Mouse (Mus musculus) neural tube, embryonic 11.5 days (tissue): ENCODE data around the gene Syn3. TPM values are rescaled to one million over a fixed set of nuclear protein-coding genes. Genes with fewer than 3 reads are reported as not detected.

ENCODE experiments used
- ATAC-seq: fragments of 200-750 bp; cut with Nextera tagmentation; 2 replicates; pipeline ENCODE4 v1.8.0; 2017; ENCODE audit warnings: moderate number of reproducible peaks, mild to moderate bottlenecking, moderate TSS enrichment, moderate library complexity; ENCODE audit not compliant: insufficient read depth, low FRiP score, low TSS enrichment
- DNase-seq: peaks from one replicate; pipeline ENCODE4 v3.0.0-alpha.2; 2015; ENCODE audit warnings: low spot score
- H3K27ac ChIP-seq: fragments of 300-500 bp; sonication (generic); 2 replicates; pipeline ENCODE4 v1.5.1; 2014; ENCODE audit warnings: low read depth, mild to moderate bottlenecking, low read length
- H3K27me3 ChIP-seq: fragments of 300-500 bp; sonication (generic); 2 replicates; pipeline ENCODE4 v1.6.1; 2014; ENCODE audit warnings: mild to moderate bottlenecking, low read length, mixed read lengths; ENCODE audit not compliant: control insufficient read depth, insufficient read depth
- H3K36me3 ChIP-seq: fragments of 300-500 bp; sonication (generic); 2 replicates; pipeline ENCODE4 v1.6.1; 2014; ENCODE audit warnings: mild to moderate bottlenecking, low read length, moderate library complexity, mixed read lengths; ENCODE audit not compliant: control insufficient read depth, insufficient read depth
- H3K4me1 ChIP-seq: fragments of 300-500 bp; sonication (generic); 2 replicates; pipeline ENCODE4 v1.6.1; 2014; ENCODE audit warnings: low read length, mixed read lengths; ENCODE audit not compliant: control insufficient read depth, insufficient read depth
- H3K4me2 ChIP-seq: fragments of 300-500 bp; sonication (generic); 2 replicates; pipeline ENCODE4 v1.6.1; 2014; ENCODE audit warnings: low read depth, mild to moderate bottlenecking, moderate library complexity
- H3K4me3 ChIP-seq: fragments of 300-500 bp; sonication (generic); 2 replicates; pipeline ENCODE4 v1.5.1; 2014; ENCODE audit warnings: low read depth, low read length
- H3K9ac ChIP-seq: fragments of 300-500 bp; sonication (generic); 2 replicates; pipeline ENCODE4 v1.6.1; 2014; ENCODE audit warnings: mild to moderate bottlenecking, low read length
- H3K9me3 ChIP-seq: fragments of 300-500 bp; sonication (generic); 2 replicates; pipeline ENCODE4 v1.6.1; 2016; ENCODE audit warnings: low read length; ENCODE audit not compliant: control insufficient read depth
- WGBS: fragments of 180-500 bp; shearing (Covaris S2); extraction: QIAGEN DNeasy Blood & Tissue Kit; methylation state at CpG from one replicate; pipeline ENCODE4 v1.1.7; 2014; 5-methylcytosine and 5-hydroxymethylcytosine counted together
- polyA plus RNA-seq: library from polyadenylated mRNA; unstranded; fragments of >200 nt; fragmentation: Nextera tagmentation; extraction: Ambion mirVana; gene quantifications from 2 replicates; pipeline ENCODE4 v1.2.1, GENCODE M21; 2014

Gene Syn3
- polyA plus RNA-seq, 1 experiment from 2014 or later: 4.4 TPM

GRCm38 (mm10) chr10:86457195-86457594 lies 41.5 kb downstream of the Syn3 start:
- Histone ChIP-seq H3K36me3 (no peaks in the 10 kb centered on the region), H3K27me3 (no peaks in the 10 kb centered on the region), H3K9ac (no peak overlapping the region), H3K27ac (peak overlapping the region; percentile 11; the same call in 1 of the 2 replicates), H3K4me3 (no peak overlapping the region), H3K4me1 (peaks cover 9% of the 10 kb centered on the region), H3K4me2 (no peak overlapping the region), H3K9me3 (no peaks in the 10 kb centered on the region)
- peak; percentile 67 for DNase-seq
- peak; percentile 78 for ATAC-seq
- 25% methylated on average over 4 of the region's 4 CpGs for WGBS

- no peaks in the 10 kb centered on the region for H3K27me3 ChIP-seq
- peaks cover 9% of the 10 kb centered on the region for H3K4me1 ChIP-seq
- H3K9me3 ChIP-seq: no peaks in the 10 kb centered on the region
- H3K9ac ChIP-seq: no peak overlapping the region
- H3K4me3 ChIP-seq: no peak overlapping the region
- WGBS: 56% methylated on average over 5 of the region's 5 CpGs
- no peak overlapping the region for H3K4me2 ChIP-seq
- no peak for DNase-seq
- H3K36me3 ChIP-seq: no peaks in the 10 kb centered on the region
- ATAC-seq: no peak
- H3K27ac ChIP-seq: no peak overlapping the region
Measured at GRCm38 (mm10) chr10:86455296-86456055, 43.2 kb downstream of the Syn3 start.

- Histone ChIP-seq H3K36me3 (no peaks in the 10 kb centered on the region), H3K9ac (no peak overlapping the region), H3K27me3 (no peaks in the 10 kb centered on the region), H3K4me2 (no peak overlapping the region), H3K4me3 (no peak overlapping the region), H3K9me3 (no peaks in the 10 kb centered on the region), H3K4me1 (peaks cover 4% of the 10 kb centered on the region; the same call in 1 of the 2 replicates), H3K27ac (no peak overlapping the region)
- ATAC-seq (peak; percentile 43), DNase-seq (peak; percentile 19)
- WGBS: 46% methylated on average over 6 of the region's 6 CpGs
Measured at GRCm38 (mm10) chr10:86452326-86452995, 46.2 kb downstream of the Syn3 start.

GRCm38 (mm10) chr10:86451294-86451693 lies 47.4 kb downstream of the Syn3 start:
- DNase-seq (no peak), ATAC-seq (no peak)
- H3K4me1 ChIP-seq: no peaks in the 10 kb centered on the region
- no peaks in the 10 kb centered on the region for H3K36me3 ChIP-seq
- H3K4me2 ChIP-seq: no peak overlapping the region
- H3K27ac ChIP-seq: no peak overlapping the region
- no peak overlapping the region for H3K9ac ChIP-seq
- no peaks in the 10 kb centered on the region for H3K27me3 ChIP-seq
- H3K4me3 ChIP-seq: no peak overlapping the region
- WGBS: 87% methylated on average over 5 of the region's 5 CpGs
- H3K9me3 ChIP-seq: no peaks in the 10 kb centered on the region

- Histone ChIP-seq H3K4me2 (no peak overlapping the region), H3K4me3 (no peak overlapping the region), H3K4me1 (no peaks in the 10 kb centered on the region), H3K36me3 (no peaks in the 10 kb centered on the region), H3K27me3 (no peaks in the 10 kb centered on the region), H3K27ac (no peak overlapping the region), H3K9me3 (no peaks in the 10 kb centered on the region), H3K9ac (no peak overlapping the region)
- no peak for DNase-seq
- ATAC-seq: no peak
Measured at GRCm38 (mm10) chr10:86446649-86447048, 52.0 kb downstream of the Syn3 start.

- DNase-seq: no peak
- no peak overlapping the region for H3K4me3 ChIP-seq
- H3K27me3 ChIP-seq: no peaks in the 10 kb centered on the region
- no peak for ATAC-seq
- H3K27ac ChIP-seq: no peak overlapping the region
- no peak overlapping the region for H3K4me2 ChIP-seq
- WGBS: 79% methylated on average over 2 of the region's 2 CpGs
- H3K9ac ChIP-seq: no peak overlapping the region
- no peaks in the 10 kb centered on the region for H3K4me1 ChIP-seq
- H3K9me3 ChIP-seq: no peaks in the 10 kb centered on the region
- H3K36me3 ChIP-seq: no peaks in the 10 kb centered on the region
Measured at GRCm38 (mm10) chr10:86445207-86445606, 53.5 kb downstream of the Syn3 start.

- no peaks in the 10 kb centered on the region for H3K4me1 ChIP-seq
- ATAC-seq: no peak
- 62% methylated on average over 3 of the region's 3 CpGs for WGBS
- H3K9ac ChIP-seq: no peak overlapping the region
- H3K36me3 ChIP-seq: no peaks in the 10 kb centered on the region
- H3K27me3 ChIP-seq: no peaks in the 10 kb centered on the region
- H3K4me3 ChIP-seq: no peak overlapping the region
- H3K4me2 ChIP-seq: no peak overlapping the region
- H3K9me3 ChIP-seq: no peaks in the 10 kb centered on the region
- no peak for DNase-seq
- H3K27ac ChIP-seq: no peak overlapping the region
Measured at GRCm38 (mm10) chr10:86444665-86445064, 54.0 kb downstream of the Syn3 start.

- Histone ChIP-seq H3K4me1 (no peaks in the 10 kb centered on the region), H3K36me3 (no peaks in the 10 kb centered on the region), H3K9me3 (no peaks in the 10 kb centered on the region), H3K4me3 (no peak overlapping the region), H3K9ac (no peak overlapping the region), H3K27ac (no peak overlapping the region), H3K4me2 (no peak overlapping the region), H3K27me3 (no peaks in the 10 kb centered on the region)
- no peak for ATAC-seq
- 78% methylated on average over 3 of the region's 3 CpGs for WGBS
- DNase-seq: no peak
Measured at GRCm38 (mm10) chr10:86441765-86442164, 56.9 kb downstream of the Syn3 start.

- Histone ChIP-seq H3K9me3 (no peaks in the 10 kb centered on the region), H3K4me3 (no peak overlapping the region)
- WGBS: 89% methylated on average over 4 of the region's 4 CpGs
Measured at GRCm38 (mm10) chr10:86439640-86440039, 59.1 kb downstream of the Syn3 start.

More at GRCm38 (mm10) chr10:86439640-86440039, 59.1 kb downstream of the Syn3 start:
- Histone ChIP-seq H3K27me3 (no peaks in the 10 kb centered on the region), H3K36me3 (no peaks in the 10 kb centered on the region), H3K27ac (no peak overlapping the region), H3K4me2 (no peak overlapping the region), H3K4me1 (no peaks in the 10 kb centered on the region), H3K9ac (no peak overlapping the region)
- no peak for ATAC-seq
- DNase-seq: no peak
